Mouse (Mus musculus): ENCODE measurements around the gene Ogg1. TPM values are rescaled to one million over a fixed set of nuclear protein-coding genes. Genes with fewer than 3 reads are reported as not detected.

The Ogg1 gene
- polyA plus RNA-seq (2015; fragmentation: Illumina TruSeq; extraction: RNeasy Lipid Tissue Mini Kit (QIAGEN cat#74804); ENCODE audit: insufficient read depth, low read depth, low replicate concordance) = 4.5 TPM

GRCm38 (mm10) chr6:113326533-113327315 lies at the start of gene Ogg1:
Ogg1 (plus strand) TSS chr6:113326972.

GRCm38 (mm10) chr6:113282101-113282802 lies 44.5 kb upstream of the Ogg1 start, which contains the start of gene Cpne9:
Cpne9 (plus strand) TSS chr6:113282307.

GRCm38 (mm10) chr6:113306986-113307349 lies 19.8 kb upstream of the Ogg1 start, which contains the start of gene Brpf1:
Brpf1 (plus strand) TSS chr6:113307137.

GRCm38 (mm10) chr6:113343177-113344092 lies 16.7 kb downstream of the Ogg1 start, which contains the start of gene Camk1:
Camk1 (minus strand) TSS chr6:113343984.

GRCm38 (mm10) chr6:113377496-113378385 lies 51.0 kb downstream of the Ogg1 start, which contains the start of the genes Tada3 and Arpc4:
Tada3 (minus strand) TSS chr6:113377883.
Arpc4 (plus strand) TSS chr6:113378115.

Other genes with a start within 250 kb of the Ogg1 start
- 18.7 TPM for gene Setd5, start 249.6 kb upstream of the Ogg1 start, polyA plus RNA-seq (2015; fragmentation: Illumina TruSeq; extraction: RNeasy Lipid Tissue Mini Kit (QIAGEN cat#74804); ENCODE audit: insufficient read depth, low read depth, low replicate concordance)
- gene Lhfpl4, start 131.6 kb upstream of the Ogg1 start, polyA plus RNA-seq (2015; fragmentation: Illumina TruSeq; extraction: RNeasy Lipid Tissue Mini Kit (QIAGEN cat#74804); ENCODE audit: insufficient read depth, low read depth, low replicate concordance) = 1.8 TPM
- 7.8 TPM for gene Mtmr14, start 89.1 kb upstream of the Ogg1 start, polyA plus RNA-seq (2015; fragmentation: Illumina TruSeq; extraction: RNeasy Lipid Tissue Mini Kit (QIAGEN cat#74804); ENCODE audit: insufficient read depth, low read depth, low replicate concordance)
- not detected for gene Cpne9, start 44.7 kb upstream of the Ogg1 start, polyA plus RNA-seq (2015; fragmentation: Illumina TruSeq; extraction: RNeasy Lipid Tissue Mini Kit (QIAGEN cat#74804); ENCODE audit: insufficient read depth, low read depth, low replicate concordance)
- gene Brpf1, start 19.8 kb upstream of the Ogg1 start, polyA plus RNA-seq (2015; fragmentation: Illumina TruSeq; extraction: RNeasy Lipid Tissue Mini Kit (QIAGEN cat#74804); ENCODE audit: insufficient read depth, low read depth, low replicate concordance) = 8.0 TPM
- 21.6 TPM for gene Camk1, start 17.0 kb downstream of the Ogg1 start, polyA plus RNA-seq (2015; fragmentation: Illumina TruSeq; extraction: RNeasy Lipid Tissue Mini Kit (QIAGEN cat#74804); ENCODE audit: insufficient read depth, low read depth, low replicate concordance)
- gene Tada3, start 50.9 kb downstream of the Ogg1 start, polyA plus RNA-seq (2015; fragmentation: Illumina TruSeq; extraction: RNeasy Lipid Tissue Mini Kit (QIAGEN cat#74804); ENCODE audit: insufficient read depth, low read depth, low replicate concordance) = 10.0 TPM
- gene Arpc4, start 51.1 kb downstream of the Ogg1 start, polyA plus RNA-seq (2015; fragmentation: Illumina TruSeq; extraction: RNeasy Lipid Tissue Mini Kit (QIAGEN cat#74804); ENCODE audit: insufficient read depth, low read depth, low replicate concordance) = 20.2 TPM
- 3.8 TPM for gene Ttll3, start 62.3 kb downstream of the Ogg1 start, polyA plus RNA-seq (2015; fragmentation: Illumina TruSeq; extraction: RNeasy Lipid Tissue Mini Kit (QIAGEN cat#74804); ENCODE audit: insufficient read depth, low read depth, low replicate concordance)
- gene Rpusd3, start 92.4 kb downstream of the Ogg1 start, polyA plus RNA-seq (2015; fragmentation: Illumina TruSeq; extraction: RNeasy Lipid Tissue Mini Kit (QIAGEN cat#74804); ENCODE audit: insufficient read depth, low read depth, low replicate concordance) = 7.7 TPM
- 19.3 TPM for gene Cidec, start 108.8 kb downstream of the Ogg1 start, polyA plus RNA-seq (2015; fragmentation: Illumina TruSeq; extraction: RNeasy Lipid Tissue Mini Kit (QIAGEN cat#74804); ENCODE audit: insufficient read depth, low read depth, low replicate concordance)
- gene Jagn1, start 115.6 kb downstream of the Ogg1 start, polyA plus RNA-seq (2015; fragmentation: Illumina TruSeq; extraction: RNeasy Lipid Tissue Mini Kit (QIAGEN cat#74804); ENCODE audit: insufficient read depth, low read depth, low replicate concordance) = 16.6 TPM
- gene Il17re, start 131.5 kb downstream of the Ogg1 start, polyA plus RNA-seq (2015; fragmentation: Illumina TruSeq; extraction: RNeasy Lipid Tissue Mini Kit (QIAGEN cat#74804); ENCODE audit: insufficient read depth, low read depth, low replicate concordance) = 5.2 TPM
- gene Il17rc, start 144.5 kb downstream of the Ogg1 start, polyA plus RNA-seq (2015; fragmentation: Illumina TruSeq; extraction: RNeasy Lipid Tissue Mini Kit (QIAGEN cat#74804); ENCODE audit: insufficient read depth, low read depth, low replicate concordance) = 7.5 TPM
- 5.7 TPM for gene Creld1, start 156.3 kb downstream of the Ogg1 start, polyA plus RNA-seq (2015; fragmentation: Illumina TruSeq; extraction: RNeasy Lipid Tissue Mini Kit (QIAGEN cat#74804); ENCODE audit: insufficient read depth, low read depth, low replicate concordance)
- gene Prrt3, start 175.0 kb downstream of the Ogg1 start, polyA plus RNA-seq (2015; fragmentation: Illumina TruSeq; extraction: RNeasy Lipid Tissue Mini Kit (QIAGEN cat#74804); ENCODE audit: insufficient read depth, low read depth, low replicate concordance) = not detected
- gene Emc3, start 204.7 kb downstream of the Ogg1 start, polyA plus RNA-seq (2015; fragmentation: Illumina TruSeq; extraction: RNeasy Lipid Tissue Mini Kit (QIAGEN cat#74804); ENCODE audit: insufficient read depth, low read depth, low replicate concordance) = 14.9 TPM
- not detected for gene Fancd2, start 204.7 kb downstream of the Ogg1 start, polyA plus RNA-seq (2015; fragmentation: Illumina TruSeq; extraction: RNeasy Lipid Tissue Mini Kit (QIAGEN cat#74804); ENCODE audit: insufficient read depth, low read depth, low replicate concordance)

Data from pancreas, adult 10 weeks (tissue).